16 mouse cellular contexts compared by ENCODE assay signal in genomic region chr12:103209581-103209980, GRCm38 (mm10). TPM values are rescaled to one million over a fixed set of nuclear protein-coding genes. Genes with fewer than 3 reads are reported as not detected.
"Had no signal": no experiment of that assay in that cellular context is flagged by ENCODE, and none has a peak within 500 bp of the region (broad histone marks: within the 10 kb centered on the region; RNA-seq: fewer than 3 reads in every experiment).

No protein-coding gene starts in this region.

- H3K9me3 ChIP-seq: midbrain, embryonic 13.5 days; midbrain, embryonic 15.5 days; neural tube, embryonic 12.5 days; stomach, embryonic 15.5 days had no signal

- H3K4me3 ChIP-seq: midbrain, embryonic 13.5 days; midbrain, embryonic 15.5 days; neural tube, embryonic 12.5 days; stomach, embryonic 15.5 days had no signal

- H3K27ac ChIP-seq: midbrain, embryonic 13.5 days; midbrain, embryonic 15.5 days; neural tube, embryonic 12.5 days; stomach, embryonic 15.5 days; stomach, postnatal 0 days had no signal

- H3K27me3 ChIP-seq: megakaryocyte, embryonic 14.5 days; midbrain, embryonic 13.5 days; midbrain, embryonic 15.5 days; neural tube, embryonic 12.5 days; stomach, embryonic 15.5 days had no signal

- H3K36me3 ChIP-seq: midbrain, embryonic 13.5 days; midbrain, embryonic 15.5 days; neural tube, embryonic 12.5 days; stomach, embryonic 15.5 days had no signal

- DNase-seq: lung, embryonic 14.5 days; lung, postnatal 10 days; lung, postnatal 4 days; right cerebral cortex, postnatal 14 days; thymus, adult 2 months; thymus, postnatal 25 days; thymus, postnatal 4 days had no signal

RNA-seq across cellular contexts. Expression of gene Prima1, which starts 32.4 kb away (rescaled TPM):
- total RNA-seq: monocyte, adult 5-6 weeks; neutrophil, adult 5-6 weeks had no signal
- polyA plus RNA-seq: lung, embryonic 14.5 days; spleen, adult 2 months; thymus, adult 2 months had no signal
